Mouse (Mus musculus) liver, embryonic 15.5 days (tissue): ENCODE data around the gene Plcl2. TPM values are rescaled to one million over a fixed set of nuclear protein-coding genes. Genes with fewer than 3 reads are reported as not detected.
A peak's percentile ranks its signal among the peaks of the same experiment; 100 is the strongest.
"Not testable (repeated sequence)": the region's sequence is repeated elsewhere in the genome, so short reads cannot be mapped to it uniquely, and the experiment has no call there.

Experiments used
- ATAC-seq: fragments of 200-750 bp; cut with Nextera tagmentation; 2 replicates; pipeline ENCODE4 v1.8.0; 2017; ENCODE audit warnings: moderate number of reproducible peaks, mild to moderate bottlenecking, moderate library complexity; ENCODE audit not compliant: insufficient read depth
- H3K27ac ChIP-seq: fragments of 300-500 bp; sonication (generic); replicated peaks from 2 replicates; pipeline ENCODE4 v1.5.1; 2015; ENCODE audit warnings: mild to moderate bottlenecking, inconsistent platforms
- H3K27me3 ChIP-seq: fragments of 300-500 bp; sonication (generic); 2 replicates; pipeline ENCODE4 v1.6.1; 2015; ENCODE audit warnings: mild to moderate bottlenecking, inconsistent platforms
- H3K36me3 ChIP-seq: fragments of 300-500 bp; sonication (generic); replicated peaks from 2 replicates; pipeline ENCODE4 v1.6.1; 2015; ENCODE audit warnings: moderate library complexity, mild to moderate bottlenecking, inconsistent platforms
- H3K4me1 ChIP-seq: fragments of 300-500 bp; sonication (generic); replicated peaks from 2 replicates; pipeline ENCODE4 v1.6.1; 2015; ENCODE audit warnings: inconsistent platforms
- H3K4me2 ChIP-seq: fragments of 300-500 bp; sonication (generic); 2 replicates; pipeline ENCODE4 v1.6.1; 2015; ENCODE audit warnings: moderate library complexity, mild to moderate bottlenecking, inconsistent platforms
- H3K4me3 ChIP-seq: fragments of 300-500 bp; sonication (generic); replicated peaks from 2 replicates; pipeline ENCODE4 v1.5.1; 2015; ENCODE audit warnings: mild to moderate bottlenecking, inconsistent platforms
- H3K9ac ChIP-seq: fragments of 300-500 bp; sonication (generic); 2 replicates; pipeline ENCODE4 v1.6.1; 2015; ENCODE audit warnings: moderate library complexity, mild to moderate bottlenecking, inconsistent platforms
- H3K9me3 ChIP-seq: fragments of 300-500 bp; sonication (generic); replicated peaks from 2 replicates; pipeline ENCODE4 v1.6.1; 2016; ENCODE audit warnings: inconsistent platforms
- WGBS: fragments of 180-500 bp; shearing (Covaris S2); methylation state at CpG from one replicate; pipeline ENCODE4 v1.1.7; 2015; ENCODE audit warnings: mixed read lengths; ENCODE audit not compliant: insufficient replicate concordance; 5-methylcytosine and 5-hydroxymethylcytosine counted together
- polyA plus RNA-seq: library from polyadenylated mRNA; unstranded; fragments of >200 nt; fragmentation: Nextera tagmentation; extraction: Ambion mirVana; gene quantifications from 2 replicates; pipeline ENCODE4 v1.2.1, GENCODE M21; 2015

The Plcl2 gene
- polyA plus RNA-seq, 1 experiment from 2014 or later = 1.6 TPM

DNA sequence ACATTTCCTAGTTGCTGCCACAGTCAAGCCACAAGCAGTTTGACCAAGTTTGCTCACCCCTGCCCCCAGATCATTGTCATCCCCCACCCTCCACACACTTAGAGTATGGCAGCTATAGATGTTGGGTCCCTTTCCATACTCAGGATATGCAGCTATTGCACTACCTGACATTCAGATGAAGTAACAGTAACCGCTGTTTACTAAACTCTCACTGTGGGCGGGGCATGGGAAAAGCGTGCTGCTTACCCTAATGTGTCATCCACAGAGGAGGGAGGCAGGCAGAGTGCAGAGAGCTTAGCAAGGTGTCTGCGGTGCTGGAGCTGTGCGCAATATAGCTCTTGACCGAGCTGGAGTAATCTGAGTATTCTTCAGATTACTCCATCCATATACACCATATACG lies 4.2 kb downstream of the Plcl2 start:
- Histone ChIP-seq H3K4me2 (no peak overlapping the region), H3K36me3 (no peaks in the 10 kb centered on the region), H3K27ac (no peak overlapping the region), H3K4me1 (peaks cover 25% of the 10 kb centered on the region), H3K9ac (no peak overlapping the region), H3K4me3 (no peak overlapping the region), H3K27me3 (peaks cover 15% of the 10 kb centered on the region), H3K9me3 (no peaks in the 10 kb centered on the region)
- ATAC-seq = no peak
- 86% methylated on average over 7 of the region's 7 CpGs for WGBS

DNA sequence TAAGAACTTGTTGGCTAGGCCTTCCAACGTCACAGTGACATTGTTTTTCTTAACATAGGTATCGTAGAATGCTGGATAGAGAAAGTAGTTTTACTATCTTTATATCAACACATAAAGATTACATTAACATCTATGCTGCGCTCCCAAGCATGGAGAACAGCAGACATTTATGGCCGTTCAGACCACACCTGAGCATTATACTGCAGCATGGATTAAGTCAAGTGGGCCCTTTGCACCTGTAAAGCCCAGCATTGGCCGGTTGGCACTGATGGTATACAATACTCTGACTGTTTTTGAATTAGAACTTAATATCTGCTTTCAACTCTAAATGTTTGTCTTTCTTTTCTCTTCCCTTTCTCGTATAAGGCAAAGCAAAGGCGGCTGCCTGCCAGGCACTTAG lies 4.8 kb downstream of the Plcl2 start:
- Histone ChIP-seq H3K27ac (no peak overlapping the region), H3K27me3 (peaks cover 9% of the 10 kb centered on the region), H3K4me3 (no peak overlapping the region), H3K4me2 (no peak overlapping the region), H3K36me3 (no peaks in the 10 kb centered on the region), H3K9me3 (no peaks in the 10 kb centered on the region), H3K4me1 (peaks cover 20% of the 10 kb centered on the region), H3K9ac (no peak overlapping the region)
- no peak for ATAC-seq
- WGBS = 78% methylated on average over 7 of the region's 7 CpGs

DNA sequence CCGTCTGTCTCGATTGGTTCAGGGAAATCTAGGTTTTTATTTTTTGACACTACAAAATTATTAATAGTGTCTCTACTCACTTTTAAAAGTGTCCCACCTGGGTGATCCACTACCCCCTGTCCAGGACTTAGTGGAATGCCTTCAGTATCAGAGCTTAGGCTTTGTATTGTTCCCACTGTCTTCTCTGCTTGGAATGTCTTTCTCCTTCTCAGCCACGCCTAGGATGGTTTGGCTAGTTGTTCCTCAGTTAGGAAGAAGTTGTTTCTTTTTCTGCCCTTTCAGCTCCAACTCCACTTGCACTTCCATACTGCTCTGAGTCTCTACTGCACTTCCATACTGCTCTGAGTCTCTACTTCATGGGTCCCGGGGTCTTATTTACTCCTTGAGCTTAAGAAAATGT lies 6.7 kb downstream of the Plcl2 start:
- no peak for ATAC-seq
- no peaks in the 10 kb centered on the region for H3K9me3 ChIP-seq
- H3K27me3 ChIP-seq = no peaks in the 10 kb centered on the region
- H3K27ac ChIP-seq = no peak overlapping the region
- no peaks in the 10 kb centered on the region for H3K36me3 ChIP-seq
- H3K4me1 ChIP-seq = peaks cover 8% of the 10 kb centered on the region
- H3K4me3 ChIP-seq = no peak overlapping the region
- H3K9ac ChIP-seq = no peak overlapping the region
- WGBS = 66% methylated on average over 4 of the region's 4 CpGs
- H3K4me2 ChIP-seq = no peak overlapping the region

GRCm38 (mm10) chr17:50517781-50518415 lies 8.7 kb downstream of the Plcl2 start:
- H3K4me2 ChIP-seq = no peak overlapping the region
- no peak overlapping the region for H3K27ac ChIP-seq
- 0 out of 2 replicates have a peak, but pooled peaks cover 3% of the 10 kb centered on the region for H3K4me1 ChIP-seq
- H3K9ac ChIP-seq = no peak overlapping the region
- H3K27me3 ChIP-seq = no peaks in the 10 kb centered on the region
- no peak for ATAC-seq
- H3K4me3 ChIP-seq = no peak overlapping the region
- H3K36me3 ChIP-seq = no peaks in the 10 kb centered on the region
- H3K9me3 ChIP-seq = no peaks in the 10 kb centered on the region
- WGBS = 53% methylated on average over 6 of the region's 6 CpGs

DNA sequence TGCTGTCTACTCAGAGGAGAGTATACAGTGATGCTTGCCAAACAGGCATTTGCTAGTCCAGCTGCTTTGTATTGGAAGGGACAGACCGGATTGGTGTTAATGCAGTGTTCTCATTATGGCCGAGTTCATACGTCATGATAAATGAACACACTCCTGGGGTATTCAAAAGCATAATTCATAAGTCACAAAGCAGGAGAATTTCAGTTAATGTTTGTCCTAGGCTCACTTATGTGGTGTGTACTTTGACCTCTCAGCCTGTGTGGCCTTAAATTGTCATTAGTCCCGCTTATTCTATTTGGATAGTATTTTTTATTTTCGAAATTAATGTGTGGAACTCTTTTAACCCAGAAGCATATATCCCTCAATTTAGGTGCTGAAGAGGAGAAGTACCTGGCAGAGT lies 10.4 kb downstream of the Plcl2 start:
- no peak overlapping the region for H3K9ac ChIP-seq
- WGBS = 80% methylated on average over 5 of the region's 5 CpGs
- H3K4me2 ChIP-seq = no peak overlapping the region

DNA sequence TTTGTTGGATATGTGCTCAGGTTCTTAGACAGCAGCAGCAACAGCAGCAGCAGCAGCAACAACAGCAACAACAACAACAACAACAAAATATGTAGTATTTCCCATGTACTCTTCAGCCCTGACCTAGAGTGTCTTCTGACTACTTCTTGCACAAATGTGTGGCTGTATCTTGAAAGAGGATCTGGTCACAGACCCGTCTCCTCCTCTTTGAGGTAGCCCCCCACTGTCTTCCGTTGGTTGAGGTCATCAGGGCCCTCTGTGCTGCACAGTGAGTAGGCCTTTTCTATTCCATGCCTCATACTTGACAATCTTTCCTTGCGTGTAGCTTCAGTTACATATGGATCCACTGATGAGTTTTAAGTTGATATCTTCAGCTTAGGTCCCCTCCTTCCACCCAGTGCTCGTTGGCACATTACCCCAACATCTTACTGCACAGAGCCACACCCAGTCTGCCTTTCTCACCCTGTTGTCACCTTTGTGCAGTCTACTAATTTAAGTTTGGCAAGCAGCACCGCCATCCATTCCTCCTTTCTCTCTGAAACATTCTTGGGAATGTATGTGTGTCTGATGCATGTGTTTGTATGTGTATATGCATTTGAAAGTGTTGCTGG lies 13.4 kb downstream of the Plcl2 start:
- Histone ChIP-seq H3K4me1 (peaks cover 11% of the 10 kb centered on the region), H3K4me3 (no peak overlapping the region), H3K4me2 (no peak overlapping the region), H3K27ac (no peak overlapping the region), H3K9me3 (no peaks in the 10 kb centered on the region), H3K36me3 (no peaks in the 10 kb centered on the region), H3K9ac (no peak overlapping the region), H3K27me3 (no peaks in the 10 kb centered on the region)
- no peak for ATAC-seq
- WGBS = 33% methylated on average over 5 of the region's 5 CpGs

More for the DNA sequence above, 10.4 kb downstream of the Plcl2 start:
- Histone ChIP-seq H3K27ac (no peak overlapping the region), H3K9me3 (no peaks in the 10 kb centered on the region), H3K4me1 (peaks cover 4% of the 10 kb centered on the region), H3K36me3 (no peaks in the 10 kb centered on the region), H3K27me3 (no peaks in the 10 kb centered on the region), H3K4me3 (no peak overlapping the region)
- no peak for ATAC-seq

GRCm38 (mm10) chr17:50524970-50525369 lies 15.8 kb downstream of the Plcl2 start:
- Histone ChIP-seq H3K9me3 (no peaks in the 10 kb centered on the region), H3K4me1 (peaks cover 11% of the 10 kb centered on the region), H3K4me2 (no peak overlapping the region), H3K4me3 (no peak overlapping the region), H3K9ac (no peak overlapping the region), H3K36me3 (no peaks in the 10 kb centered on the region), H3K27ac (no peak overlapping the region; the same call in 1 of the 2 replicates), H3K27me3 (no peaks in the 10 kb centered on the region)
- 36% methylated on average over 6 of the region's 6 CpGs for WGBS
- no peak for ATAC-seq

DNA sequence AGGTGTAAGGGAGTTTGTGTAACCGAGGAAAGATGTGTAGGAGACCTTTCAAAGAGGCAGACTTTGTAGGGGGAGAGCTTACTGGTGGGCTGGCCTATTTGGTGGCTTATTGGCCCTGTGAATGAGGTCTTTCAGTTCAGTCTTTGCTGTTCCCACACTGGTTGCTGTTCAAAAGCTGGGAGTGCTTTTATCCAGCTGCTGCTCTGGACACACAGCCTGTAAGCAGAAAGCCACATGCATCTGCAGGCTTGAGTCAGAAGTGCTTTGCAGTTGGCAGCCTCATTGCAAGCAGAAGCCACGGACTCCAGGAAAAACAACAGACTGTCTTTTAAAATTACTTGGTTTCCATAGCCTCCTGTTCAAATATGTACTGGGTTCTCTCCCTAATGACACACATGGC lies 16.6 kb downstream of the Plcl2 start:
- H3K4me3 ChIP-seq = no peak overlapping the region
- no peaks in the 10 kb centered on the region for H3K36me3 ChIP-seq
- H3K9me3 ChIP-seq = no peaks in the 10 kb centered on the region
- H3K27me3 ChIP-seq = no peaks in the 10 kb centered on the region
- peaks cover 11% of the 10 kb centered on the region for H3K4me1 ChIP-seq
- H3K27ac ChIP-seq = no peak overlapping the region
- H3K9ac ChIP-seq = no peak overlapping the region
- no peak overlapping the region for H3K4me2 ChIP-seq
- WGBS = 48% methylated on average over 2 of the region's 2 CpGs
- no peak for ATAC-seq

DNA sequence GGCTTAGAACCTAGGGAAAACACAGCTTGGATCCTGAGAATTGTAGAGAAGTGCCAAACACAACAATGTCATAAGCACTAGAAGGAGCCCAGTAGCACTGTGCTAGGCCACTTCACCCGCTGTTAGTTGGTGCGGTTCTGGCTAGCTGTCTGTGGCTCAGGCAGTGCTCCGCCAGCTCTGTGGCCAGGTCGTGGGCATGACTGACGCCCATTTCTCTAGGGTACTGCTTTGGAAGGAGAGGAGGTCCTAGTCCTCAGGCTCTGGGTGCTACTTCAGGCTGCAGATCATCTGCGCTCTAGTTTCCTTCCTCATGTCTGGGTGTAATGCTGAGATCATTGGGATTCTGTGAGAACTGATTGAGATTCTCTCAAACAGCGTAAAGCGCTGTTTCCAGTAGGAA lies 20.9 kb downstream of the Plcl2 start:
- no peak overlapping the region for H3K4me3 ChIP-seq
- ATAC-seq = no peak
- 60% methylated on average over 8 of the region's 8 CpGs for WGBS

GRCm38 (mm10) chr17:50534889-50535288 lies 25.7 kb downstream of the Plcl2 start:
- WGBS = 46% methylated on average over 2 of the region's 2 CpGs
- not testable (repeated sequence) for H3K9ac ChIP-seq

More for the DNA sequence above, 20.9 kb downstream of the Plcl2 start:
- Histone ChIP-seq H3K27me3 (no peaks in the 10 kb centered on the region), H3K4me2 (no peak overlapping the region), H3K36me3 (no peaks in the 10 kb centered on the region), H3K9me3 (no peaks in the 10 kb centered on the region), H3K27ac (0 out of 2 replicates have a peak overlapping the region, but pooled peaks have one; percentile 24), H3K4me1 (peaks cover 2% of the 10 kb centered on the region), H3K9ac (no peak overlapping the region)

GRCm38 (mm10) chr17:50536409-50537194 lies 27.4 kb downstream of the Plcl2 start:
- Histone ChIP-seq H3K9ac (no peak overlapping the region), H3K36me3 (no peaks in the 10 kb centered on the region), H3K27me3 (no peaks in the 10 kb centered on the region), H3K27ac (no peak overlapping the region), H3K4me3 (no peak overlapping the region), H3K4me2 (no peak overlapping the region), H3K9me3 (no peaks in the 10 kb centered on the region), H3K4me1 (no peaks in the 10 kb centered on the region)
- WGBS = 66% methylated on average over 4 of the region's 4 CpGs
- no peak for ATAC-seq

More at GRCm38 (mm10) chr17:50534889-50535288, 25.7 kb downstream of the Plcl2 start:
- not testable (repeated sequence) for ATAC-seq, H3K27ac ChIP-seq, H3K9me3 ChIP-seq, H3K36me3 ChIP-seq, H3K4me3 ChIP-seq, H3K4me1 ChIP-seq, H3K4me2 ChIP-seq, H3K27me3 ChIP-seq
